Mouse (Mus musculus): ENCODE data around the gene Sipa1l2. TPM values are rescaled to one million over a fixed set of nuclear protein-coding genes. Genes with fewer than 3 reads are reported as not detected.

The Sipa1l2 gene
- polyA plus RNA-seq, 1 experiment: 10.3 TPM

DNA sequence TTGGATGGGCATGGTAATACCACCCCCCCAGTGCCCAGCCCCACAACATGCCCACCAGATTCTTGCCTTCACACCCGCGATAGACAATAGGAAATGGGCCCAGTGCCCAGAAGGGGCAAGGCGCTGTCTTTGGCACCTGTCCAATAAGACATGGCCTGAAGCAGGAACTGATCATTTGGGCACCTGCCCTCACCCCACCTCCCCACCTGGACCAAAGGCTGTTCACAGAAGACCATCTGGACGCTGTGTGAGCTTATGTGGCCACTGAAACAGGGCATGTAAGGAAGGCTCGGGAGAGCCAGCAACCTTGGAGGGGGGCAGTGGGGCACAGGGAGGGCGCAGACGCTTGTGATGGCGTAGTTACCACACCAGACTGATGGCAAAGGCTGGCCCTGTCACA, 174.6 kb downstream of the Sipa1l2 start:
- Histone ChIP-seq H3K27ac (ENCODE audit: insufficient read depth, low read length) (no peak overlapping the region), H3K4me1 (ENCODE audit: control insufficient read depth, insufficient read depth, low read length) (peaks cover 3% of the 10 kb centered on the region), H3K4me3 (ENCODE audit: insufficient read depth, low read length) (no peak overlapping the region)
- TF ChIP-seq CTCF (IDR thresholded peaks at IDR 0.05; ENCODE audit: borderline replicate concordance, insufficient read depth, low read length) (no peak), POLR2A (IDR thresholded peaks at IDR 0.05; ENCODE audit: low read depth, low read length) (no peak)

DNA sequence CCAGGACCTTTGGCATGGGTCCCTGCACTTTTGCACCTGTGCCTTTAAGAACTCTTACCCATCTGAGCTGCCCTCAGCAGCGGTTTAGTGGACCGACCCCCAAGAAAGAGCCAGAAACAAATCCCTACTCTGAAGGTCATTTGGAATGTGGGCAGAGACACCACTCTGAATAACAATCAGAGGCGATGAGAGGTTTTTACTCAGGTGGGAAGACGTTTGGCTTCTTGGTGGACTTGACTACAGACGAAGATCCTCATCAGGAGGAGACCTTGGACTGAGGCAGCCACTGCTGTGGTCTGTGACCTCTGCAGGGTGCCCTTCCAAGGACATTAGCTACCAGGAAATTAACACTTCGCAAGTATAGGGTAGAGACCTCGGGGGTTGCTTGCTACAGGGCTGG, 177.9 kb downstream of the Sipa1l2 start:
- Histone ChIP-seq H3K27ac (ENCODE audit: insufficient read depth, low read length) (no peak overlapping the region), H3K4me3 (ENCODE audit: insufficient read depth, low read length) (no peak overlapping the region), H3K4me1 (ENCODE audit: control insufficient read depth, insufficient read depth, low read length) (peaks cover 6% of the 10 kb centered on the region)
- TF ChIP-seq CTCF (IDR thresholded peaks at IDR 0.05; ENCODE audit: borderline replicate concordance, insufficient read depth, low read length): no peak
- TF ChIP-seq POLR2A (IDR thresholded peaks at IDR 0.05; ENCODE audit: low read depth, low read length): no peak

DNA sequence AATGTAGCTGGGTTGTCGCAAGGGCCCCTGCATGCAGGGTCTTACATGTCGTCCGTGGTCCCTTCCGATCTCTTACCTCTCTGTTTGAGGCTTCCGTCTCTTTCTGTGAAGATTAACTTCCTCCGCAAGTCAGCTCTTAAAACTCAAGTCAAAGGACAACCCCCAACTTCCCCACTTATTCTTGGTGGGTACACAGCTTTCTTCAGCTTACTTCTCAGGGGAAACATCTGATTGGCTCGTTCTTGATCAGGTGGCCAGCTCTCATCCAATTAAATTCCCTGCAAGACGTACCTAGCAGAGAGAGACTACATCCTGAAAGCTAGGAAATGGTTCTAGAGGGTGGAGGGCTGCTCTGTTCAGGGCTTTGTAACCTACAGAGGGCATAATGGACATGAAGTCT, 178.3 kb downstream of the Sipa1l2 start:
- Histone ChIP-seq H3K4me3 (ENCODE audit: insufficient read depth, low read length) (no peak overlapping the region), H3K27ac (ENCODE audit: insufficient read depth, low read length) (no peak overlapping the region), H3K4me1 (ENCODE audit: control insufficient read depth, insufficient read depth, low read length) (peaks cover 6% of the 10 kb centered on the region)
- TF ChIP-seq POLR2A (IDR thresholded peaks at IDR 0.05; ENCODE audit: low read depth, low read length) (no peak), CTCF (IDR thresholded peaks at IDR 0.05; ENCODE audit: borderline replicate concordance, insufficient read depth, low read length) (no peak)

DNA sequence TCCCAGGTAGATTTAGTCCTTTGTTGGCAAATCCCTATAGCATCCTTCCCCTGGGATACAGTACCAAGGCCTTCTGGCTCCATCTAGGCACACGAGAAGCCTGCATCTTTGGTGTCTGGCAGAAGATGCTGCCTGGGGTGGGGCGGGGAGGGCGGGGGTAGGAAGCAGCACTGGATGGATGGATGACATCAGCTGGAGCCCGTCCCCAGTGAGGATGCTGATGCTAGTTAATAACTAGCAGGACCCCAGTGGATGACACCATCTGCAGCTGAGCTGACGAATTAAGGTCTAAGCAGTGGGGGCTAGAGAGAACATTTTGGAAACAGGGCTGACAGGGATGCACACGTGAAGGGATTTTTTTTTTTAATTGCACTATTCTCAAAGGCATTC, 179.1 kb downstream of the Sipa1l2 start:
- TF ChIP-seq POLR2A (IDR thresholded peaks at IDR 0.05; ENCODE audit: low read depth, low read length) (no peak), CTCF (IDR thresholded peaks at IDR 0.05; ENCODE audit: borderline replicate concordance, insufficient read depth, low read length) (no peak)
- Histone ChIP-seq H3K4me3 (ENCODE audit: insufficient read depth, low read length) (no peak overlapping the region), H3K4me1 (ENCODE audit: control insufficient read depth, insufficient read depth, low read length) (peaks cover 6% of the 10 kb centered on the region)

DNA sequence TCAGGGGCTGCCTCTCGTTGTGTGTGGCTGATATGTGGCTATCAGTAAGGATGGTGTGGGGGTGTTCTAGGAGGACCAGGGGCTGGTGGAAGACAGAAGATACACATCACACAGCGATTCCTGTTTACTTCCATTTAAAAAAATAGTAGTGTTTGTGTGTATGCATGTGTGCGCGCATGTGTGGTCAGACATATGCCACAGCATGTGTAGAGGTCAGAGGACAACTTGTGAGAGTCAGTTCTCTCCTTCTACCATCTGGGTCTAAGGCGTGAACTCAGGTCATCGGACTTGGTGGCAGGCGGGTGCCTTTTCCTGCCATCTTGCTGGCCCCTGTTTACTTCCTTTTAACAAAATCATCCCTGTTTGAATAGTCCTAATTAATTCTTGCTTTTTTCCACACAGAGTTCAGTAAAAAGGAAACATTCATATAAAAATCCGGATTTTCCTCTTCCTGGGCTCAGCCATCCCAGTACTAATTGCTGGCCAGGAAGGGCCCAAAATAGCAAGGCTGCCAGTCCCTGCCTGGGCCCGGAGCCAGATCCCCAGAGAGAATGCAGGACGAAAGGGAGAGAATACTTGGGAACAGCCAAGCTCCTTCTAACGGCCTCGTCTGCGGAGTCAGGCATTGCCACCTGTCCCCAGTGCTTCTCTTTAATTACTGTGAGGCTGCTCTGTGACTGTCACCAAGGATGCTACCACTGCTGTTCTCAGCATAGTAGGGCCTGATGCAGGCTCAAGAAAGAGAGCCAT, 179.7 kb downstream of the Sipa1l2 start:
- H3K27ac ChIP-seq (ENCODE audit: insufficient read depth, low read length): no peak overlapping the region
- TF ChIP-seq CTCF (IDR thresholded peaks at IDR 0.05; ENCODE audit: borderline replicate concordance, insufficient read depth, low read length) (no peak), POLR2A (IDR thresholded peaks at IDR 0.05; ENCODE audit: low read depth, low read length) (no peak)
- H3K4me3 ChIP-seq (ENCODE audit: insufficient read depth, low read length): no peak overlapping the region
- H3K4me1 ChIP-seq (ENCODE audit: control insufficient read depth, insufficient read depth, low read length): peaks cover 6% of the 10 kb centered on the region

More for the DNA sequence above, 179.1 kb downstream of the Sipa1l2 start:
- no peak overlapping the region for H3K27ac ChIP-seq (ENCODE audit: insufficient read depth, low read length)

DNA sequence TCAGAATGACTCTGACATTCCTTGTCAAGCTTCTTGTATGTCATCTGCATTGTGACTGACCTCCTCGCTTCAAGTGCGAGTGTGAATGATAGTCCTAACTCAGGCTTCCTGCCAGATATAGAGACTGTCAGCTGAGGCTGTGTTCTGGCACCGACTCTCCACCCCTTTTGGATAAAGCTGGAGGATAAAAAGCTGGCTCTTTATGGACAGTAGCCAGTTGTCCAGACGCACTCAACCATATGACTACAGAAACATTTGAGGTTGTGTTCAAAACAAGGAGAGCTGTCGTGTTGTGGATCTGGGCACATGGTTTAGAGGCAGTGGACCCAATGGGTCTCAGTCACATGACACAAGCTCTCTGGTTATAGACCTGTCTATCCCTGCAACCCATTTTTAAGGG, 180.3 kb downstream of the Sipa1l2 start:
- no peak overlapping the region for H3K4me3 ChIP-seq (ENCODE audit: insufficient read depth, low read length)
- H3K27ac ChIP-seq (ENCODE audit: insufficient read depth, low read length): no peak overlapping the region
- TF ChIP-seq CTCF (IDR thresholded peaks at IDR 0.05; ENCODE audit: borderline replicate concordance, insufficient read depth, low read length) (no peak), POLR2A (IDR thresholded peaks at IDR 0.05; ENCODE audit: low read depth, low read length) (no peak)
- peaks cover 6% of the 10 kb centered on the region for H3K4me1 ChIP-seq (ENCODE audit: control insufficient read depth, insufficient read depth, low read length)

DNA sequence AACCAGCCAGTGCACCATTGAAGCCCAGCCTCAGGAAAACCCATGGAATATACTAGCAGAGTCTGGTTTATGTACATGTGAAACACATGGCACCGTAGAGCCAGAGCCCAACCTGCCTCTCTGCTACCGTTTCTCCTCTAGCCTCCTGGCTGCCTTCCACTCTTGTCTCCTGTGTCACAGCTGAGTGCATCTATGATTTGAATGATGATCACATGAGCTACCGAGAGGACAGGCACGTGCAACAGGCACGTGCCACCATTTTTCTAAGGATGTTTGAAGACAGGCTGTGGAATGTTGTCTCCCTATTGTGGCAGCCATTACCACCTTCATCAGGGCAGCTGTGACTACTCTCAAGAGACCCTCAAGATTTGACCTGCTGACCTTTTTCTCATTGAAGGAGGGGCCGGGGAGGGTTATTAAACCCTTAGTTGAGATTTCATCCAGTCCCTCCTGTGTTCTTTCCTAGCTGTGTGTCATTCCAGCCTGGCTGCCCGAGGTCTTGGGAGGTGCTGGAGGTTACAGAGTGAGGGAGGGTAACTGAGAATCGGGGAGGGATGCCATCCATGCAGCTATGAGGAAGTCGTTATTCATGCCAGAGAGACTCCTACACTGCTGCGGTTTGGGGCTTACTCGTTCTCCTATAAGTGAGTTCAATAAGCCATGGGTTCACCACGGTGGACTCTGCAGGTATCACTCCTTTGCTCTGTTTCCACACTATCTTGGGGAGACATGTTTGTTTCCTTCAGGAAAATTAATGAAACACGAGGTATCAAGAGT, 181.0 kb downstream of the Sipa1l2 start:
- Histone ChIP-seq H3K27ac (ENCODE audit: insufficient read depth, low read length) (no peak overlapping the region), H3K4me1 (ENCODE audit: control insufficient read depth, insufficient read depth, low read length) (peaks cover 6% of the 10 kb centered on the region), H3K4me3 (ENCODE audit: insufficient read depth, low read length) (no peak overlapping the region)
- no peak for TF ChIP-seq POLR2A (IDR thresholded peaks at IDR 0.05; ENCODE audit: low read depth, low read length)
- TF ChIP-seq CTCF (IDR thresholded peaks at IDR 0.05; ENCODE audit: borderline replicate concordance, insufficient read depth, low read length): no peak

DNA sequence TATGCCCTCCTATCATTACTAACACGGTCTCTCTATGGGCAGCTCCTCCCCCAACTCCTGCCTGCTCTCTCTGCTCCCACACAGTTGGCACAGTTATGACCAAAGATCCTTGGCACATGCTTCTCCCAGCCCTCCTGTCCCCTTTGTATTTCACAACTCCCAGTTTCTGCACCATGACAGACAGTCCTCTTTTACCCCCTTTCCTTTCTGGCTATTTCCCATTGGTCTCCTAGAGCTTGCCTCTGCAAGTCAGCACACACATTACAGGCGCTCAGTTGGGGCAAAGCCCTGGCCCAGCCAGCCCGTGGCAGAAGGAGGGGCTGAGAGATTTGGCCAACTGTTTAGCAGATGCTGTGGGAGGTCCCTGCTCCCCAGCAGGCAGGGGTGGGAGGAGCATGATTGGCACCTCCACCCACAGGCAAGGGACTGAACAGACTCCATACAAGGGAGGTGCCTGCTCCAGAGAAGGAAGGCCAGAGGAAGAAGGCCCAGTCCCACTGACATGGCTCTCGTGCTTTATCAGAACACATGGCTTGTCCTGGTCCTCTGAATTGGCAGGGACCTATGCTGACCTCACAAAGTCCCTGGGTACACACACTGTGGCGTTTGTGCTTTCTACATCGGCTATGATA, 184.0 kb downstream of the Sipa1l2 start:
- Histone ChIP-seq H3K4me3 (ENCODE audit: insufficient read depth, low read length) (no peak overlapping the region), H3K27ac (ENCODE audit: insufficient read depth, low read length) (no peak overlapping the region), H3K4me1 (ENCODE audit: control insufficient read depth, insufficient read depth, low read length) (peaks cover 6% of the 10 kb centered on the region; the same call in 1 of the 2 replicates)
- no peak for TF ChIP-seq POLR2A (IDR thresholded peaks at IDR 0.05; ENCODE audit: low read depth, low read length)
- TF ChIP-seq CTCF (IDR thresholded peaks at IDR 0.05; ENCODE audit: borderline replicate concordance, insufficient read depth, low read length): no peak

DNA sequence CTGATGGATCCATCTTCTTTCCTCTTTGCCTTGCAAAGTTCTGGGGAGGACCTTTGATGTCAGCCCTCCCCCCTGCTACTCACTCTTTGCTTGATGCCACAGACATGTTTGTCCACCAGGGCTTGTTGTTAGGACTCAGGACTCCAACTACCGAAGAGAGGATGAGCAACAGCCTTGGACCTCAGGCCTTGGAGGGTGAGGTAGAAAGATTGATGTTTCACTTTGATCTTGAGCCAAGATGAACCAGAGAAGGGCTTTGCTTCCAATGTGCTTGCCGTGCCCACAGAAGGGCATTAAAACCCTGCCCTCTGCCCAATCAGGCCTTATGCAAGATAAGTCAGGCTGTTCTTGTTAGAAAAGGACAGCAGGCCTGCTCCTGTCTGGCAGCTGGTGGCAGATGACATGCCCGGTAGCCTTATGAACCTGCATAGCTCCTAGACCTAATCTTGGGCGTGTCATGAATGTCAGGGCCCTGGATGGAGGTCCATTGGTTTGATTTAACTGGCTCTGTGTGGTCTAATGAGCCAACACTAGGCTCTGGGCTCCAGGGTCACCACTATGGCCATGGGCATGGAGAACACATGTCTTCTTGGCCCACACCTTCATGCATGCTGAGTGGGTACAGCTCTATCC, 184.9 kb downstream of the Sipa1l2 start:
- TF ChIP-seq POLR2A (IDR thresholded peaks at IDR 0.05; ENCODE audit: low read depth, low read length): no peak
- no peak for TF ChIP-seq CTCF (IDR thresholded peaks at IDR 0.05; ENCODE audit: borderline replicate concordance, insufficient read depth, low read length)
- H3K4me1 ChIP-seq (ENCODE audit: control insufficient read depth, insufficient read depth, low read length): peaks cover 3% of the 10 kb centered on the region; the same call in 1 of the 2 replicates
- no peak overlapping the region for H3K27ac ChIP-seq (ENCODE audit: insufficient read depth, low read length)
- H3K4me3 ChIP-seq (ENCODE audit: insufficient read depth, low read length): no peak overlapping the region

Data from embryonic fibroblast, embryonic 13.5 days (primary cell).